Mouse (Mus musculus) cerebellum, postnatal 4 days (tissue): ENCODE data around the gene Atp2b2.
A peak's percentile ranks its signal among the peaks of the same experiment; 100 is the strongest.
"Not testable (repeated sequence)": the region's sequence is repeated elsewhere in the genome, so short reads cannot be mapped to it uniquely, and the experiment has no call there.

Source experiments
- DNase-seq, 2 experiments: peaks; one replicate each; pipeline ENCODE4 v3.0.0; 2022; ENCODE audit warnings: low spot score in 2 of 2, mixed read lengths in 1 of 2

The Atp2b2 gene

DNA sequence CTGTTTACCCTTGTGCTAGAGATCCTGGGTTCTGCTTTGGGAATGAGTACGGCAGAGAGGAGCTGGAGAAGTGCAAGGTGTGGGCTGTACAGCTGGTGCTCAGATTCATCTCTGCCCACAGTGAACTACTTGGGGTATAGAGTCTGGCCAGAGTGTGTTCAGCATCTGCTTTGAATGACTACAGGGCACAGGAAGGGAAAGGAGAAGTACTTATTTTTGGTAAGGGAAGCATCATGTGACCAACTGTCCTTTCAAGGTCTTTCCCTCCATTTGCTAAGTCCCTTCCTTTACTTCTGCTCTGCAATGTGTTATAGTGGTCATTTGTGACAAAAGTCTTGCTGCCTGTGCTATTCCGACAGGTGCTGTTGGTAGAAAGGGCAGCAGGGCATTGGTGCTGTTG is 328.1 kb downstream of the Atp2b2 start:
- no peak for DNase-seq

DNA sequence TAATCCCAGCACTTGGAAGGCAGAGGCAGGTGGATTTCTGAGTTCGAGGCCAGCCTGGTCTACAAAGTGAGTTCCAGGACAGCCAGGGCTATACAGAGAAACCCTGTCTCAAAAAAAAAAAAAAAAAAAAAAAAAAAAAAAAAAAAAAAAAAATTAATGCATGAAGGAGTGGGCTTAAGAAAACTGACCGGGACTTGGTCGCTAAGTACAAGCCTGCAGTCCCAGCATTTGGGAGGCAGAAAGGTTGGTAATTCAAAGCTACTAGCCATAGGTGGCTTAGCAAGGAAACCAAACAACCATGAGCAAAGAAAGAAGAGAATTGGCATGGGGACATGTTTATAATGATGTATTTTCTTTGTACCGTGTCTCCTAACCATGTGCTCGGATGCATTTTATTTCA is 329.0 kb downstream of the Atp2b2 start:
- not testable (repeated sequence) for DNase-seq

DNA sequence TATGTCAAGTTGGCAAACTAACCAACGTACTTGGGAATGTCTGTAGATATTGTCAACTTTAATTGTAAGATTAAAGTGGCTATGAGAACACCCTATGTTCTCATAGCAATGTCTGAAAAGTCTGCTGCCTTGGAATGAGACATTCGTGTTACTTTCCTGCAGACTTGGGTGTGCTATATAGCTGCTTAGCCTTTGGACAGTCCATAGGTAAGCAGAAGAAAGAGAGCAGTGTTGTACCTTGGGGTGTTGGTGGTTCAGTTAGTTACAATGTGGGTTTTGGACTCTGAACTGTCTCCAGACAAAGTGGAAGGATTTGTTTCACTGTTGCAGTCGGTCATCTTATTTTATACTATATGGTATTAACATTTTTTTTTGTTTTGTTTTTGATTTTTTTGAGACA is 329.7 kb downstream of the Atp2b2 start:
- no peak for DNase-seq

DNA sequence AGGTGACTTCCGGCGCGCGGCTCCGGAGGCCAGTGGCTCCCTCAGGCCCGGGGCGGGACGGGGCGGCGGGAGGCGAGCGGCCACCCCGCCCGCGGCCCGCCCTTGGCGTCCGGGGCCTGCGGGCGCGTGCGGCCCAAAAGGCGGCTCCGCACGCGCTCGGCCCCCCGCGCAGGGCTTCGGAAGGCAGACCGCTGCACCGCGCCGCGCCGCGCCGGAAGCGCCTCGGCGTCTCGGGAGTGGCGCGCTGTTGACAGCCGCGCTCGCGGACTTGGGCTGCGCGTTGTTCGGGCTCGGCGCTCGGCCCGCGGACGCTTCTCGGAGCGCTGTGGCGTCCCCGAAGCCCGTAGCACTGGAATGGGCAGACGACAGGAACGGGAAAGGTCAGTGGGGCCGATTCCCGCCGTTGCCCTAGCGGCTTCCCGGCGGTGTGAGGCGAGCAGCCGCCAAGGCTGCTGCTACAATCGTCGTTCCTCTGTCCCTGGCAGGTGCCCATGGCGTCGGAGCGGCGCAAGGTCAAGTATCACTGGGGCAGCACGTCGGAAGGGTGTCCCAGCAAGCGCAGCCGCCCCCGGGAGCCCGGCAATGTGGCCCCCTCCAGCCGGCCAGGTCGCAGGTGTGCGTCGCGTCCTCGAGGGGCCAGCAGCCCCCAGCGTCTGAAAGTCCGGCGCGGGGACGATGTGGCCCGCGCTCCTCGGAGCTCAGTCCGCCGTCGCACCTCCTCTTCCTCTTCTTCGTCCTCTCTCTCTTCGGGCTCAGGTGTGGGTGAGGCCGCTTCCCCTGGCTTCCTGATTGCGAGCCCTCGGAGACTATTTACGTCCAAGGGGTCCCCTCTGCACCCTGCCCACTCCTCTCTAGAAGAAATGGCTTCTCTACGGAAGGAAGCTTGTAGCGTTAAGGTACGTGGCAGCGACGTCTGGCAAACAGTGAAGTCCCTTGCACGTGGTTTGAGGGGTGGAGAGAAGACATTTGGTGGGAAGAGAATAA is 344.9 kb downstream of the Atp2b2 start:
- peak in 1 of 2 experiments; percentile 32 for DNase-seq

DNA sequence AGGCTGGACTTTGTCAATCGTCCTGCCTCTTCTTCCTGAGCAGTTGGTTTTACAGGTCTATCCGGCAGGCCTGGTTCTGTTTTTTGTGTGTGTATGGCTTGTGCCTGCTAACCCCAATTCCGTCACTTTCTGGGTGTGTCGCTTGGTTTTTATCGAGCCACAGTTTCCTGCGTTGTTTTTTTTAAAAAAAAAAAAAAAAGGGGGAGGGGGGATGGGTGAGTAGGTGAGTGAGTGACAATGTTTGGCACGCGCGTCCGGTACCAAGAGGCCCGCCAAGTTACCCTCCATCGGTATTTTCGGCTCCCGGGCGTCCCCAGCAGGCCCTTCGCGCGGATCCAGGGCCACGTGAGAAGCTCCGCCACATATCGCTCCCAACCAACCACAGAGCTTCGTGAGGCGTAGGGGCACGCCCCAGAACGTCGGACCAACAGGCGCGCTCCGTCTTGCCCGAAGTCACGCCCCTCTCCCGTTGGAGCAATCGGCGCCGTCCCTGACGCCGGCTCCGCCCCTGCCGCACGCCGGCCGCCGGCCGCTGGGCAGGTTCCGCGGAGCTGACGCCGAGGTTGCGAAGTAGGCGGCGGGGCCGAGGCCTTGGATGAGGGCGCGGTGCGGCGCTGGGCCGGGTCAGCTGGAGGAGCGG is 345.7 kb downstream of the Atp2b2 start, which contains the start of gene Tatdn2:
Gene Tatdn2 (plus strand): TSS at position 469 of the 640 bp plus-strand sequence.
- peak; percentile 91 for DNase-seq

DNA sequence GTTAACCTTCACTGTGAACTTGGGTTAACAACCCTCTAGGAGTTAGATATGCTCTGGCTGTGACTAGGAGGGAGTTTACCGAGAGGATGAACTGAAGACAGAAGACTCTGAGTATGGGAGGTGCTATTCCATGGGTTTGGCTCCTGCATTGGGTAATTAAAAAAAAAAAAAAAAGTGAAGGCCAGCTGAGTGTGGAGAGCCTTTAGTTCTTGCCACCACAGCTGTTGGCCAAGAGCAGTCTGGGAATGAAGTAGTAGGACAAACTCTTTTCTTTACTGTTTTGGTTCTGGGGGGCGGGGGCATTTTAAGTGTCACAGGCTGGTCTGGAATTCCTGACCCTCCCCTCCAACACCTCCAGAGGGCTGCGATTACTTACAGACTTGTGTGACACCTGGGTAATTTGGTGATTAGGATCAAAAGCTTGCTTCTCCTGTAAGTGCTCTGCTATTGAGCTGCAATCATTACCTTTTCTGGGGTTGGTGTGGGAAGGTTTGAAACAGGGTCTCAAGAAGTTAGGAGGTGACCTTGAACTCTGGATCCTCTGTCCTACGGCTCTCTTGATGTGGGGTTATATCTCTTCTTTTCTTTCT is 346.6 kb downstream of the Atp2b2 start:
- no peak for DNase-seq

DNA sequence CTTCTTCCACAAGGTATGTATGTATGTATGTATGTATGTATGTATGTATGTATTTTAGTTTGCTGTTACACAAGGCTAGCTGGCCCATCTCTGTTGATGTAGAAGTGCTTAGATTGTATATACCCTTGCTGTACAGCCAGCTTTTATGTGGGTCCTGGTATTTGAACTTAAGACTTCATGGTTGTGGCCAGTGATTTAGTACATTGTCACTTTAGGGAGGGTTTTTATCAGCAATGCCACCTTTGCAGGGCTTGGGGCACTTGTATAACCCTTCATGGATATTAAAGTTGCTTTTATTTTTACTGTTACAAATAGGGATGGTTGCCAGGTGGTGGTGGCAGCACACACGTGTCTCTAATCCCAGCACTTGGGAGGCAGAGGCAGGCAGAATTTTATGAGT is 347.2 kb downstream of the Atp2b2 start:
- DNase-seq = no peak
